Mouse (Mus musculus) forebrain, embryonic 16.5 days (tissue): ENCODE data around the gene Uqcrfs1. TPM values are rescaled to one million over a fixed set of nuclear protein-coding genes. Genes with fewer than 3 reads are reported as not detected.
A peak's percentile ranks its signal among the peaks of the same experiment; 100 is the strongest.

Source experiments
- ATAC-seq: fragments of 200-750 bp; cut with Nextera tagmentation; 2 replicates; pipeline ENCODE4 v1.8.0; 2017; ENCODE audit warnings: mild to moderate bottlenecking, moderate library complexity
- H3K27ac ChIP-seq: fragments of 300-500 bp; sonication (generic); 2 replicates; pipeline ENCODE4 v1.5.1; 2014; ENCODE audit warnings: low read length, control low read depth
- H3K27me3 ChIP-seq: fragments of 300-500 bp; sonication (generic); replicated peaks from 2 replicates; pipeline ENCODE4 v1.6.1; 2014; ENCODE audit warnings: low read length; ENCODE audit not compliant: control insufficient read depth, insufficient read depth
- H3K36me3 ChIP-seq: fragments of 300-500 bp; sonication (generic); 2 replicates; pipeline ENCODE4 v1.6.1; 2014; ENCODE audit not compliant: control insufficient read depth, insufficient read depth
- H3K4me1 ChIP-seq: fragments of 300-500 bp; sonication (generic); replicated peaks from 2 replicates; pipeline ENCODE4 v1.6.1; 2014; ENCODE audit warnings: low read length; ENCODE audit not compliant: control insufficient read depth, insufficient read depth
- H3K4me2 ChIP-seq: fragments of 300-500 bp; sonication (generic); 2 replicates; pipeline ENCODE4 v1.6.1; 2014; ENCODE audit warnings: mild to moderate bottlenecking, low read length, control low read depth
- H3K4me3 ChIP-seq: fragments of 300-500 bp; sonication (generic); replicated peaks from 2 replicates; pipeline ENCODE4 v1.5.1; 2014; ENCODE audit warnings: mild to moderate bottlenecking, low read length, control low read depth
- H3K9ac ChIP-seq: fragments of 300-500 bp; sonication (generic); replicated peaks from 2 replicates; pipeline ENCODE4 v1.6.1; 2014; ENCODE audit warnings: low read depth, low read length, control low read depth
- H3K9me3 ChIP-seq: fragments of 300-500 bp; sonication (generic); 2 replicates; pipeline ENCODE4 v1.6.1; 2016; ENCODE audit warnings: low read length; ENCODE audit not compliant: control insufficient read depth
- WGBS: fragments of 180-500 bp; shearing (Covaris S2); extraction: QIAGEN DNeasy Blood & Tissue Kit; methylation state at CpG from one replicate; pipeline ENCODE4 v1.1.7; 2014; 5-methylcytosine and 5-hydroxymethylcytosine counted together
- polyA plus RNA-seq: library from polyadenylated mRNA; unstranded; fragments of >200 nt; fragmentation: Nextera tagmentation; extraction: Ambion mirVana; gene quantifications from 2 replicates; pipeline ENCODE4 v1.2.1, GENCODE M21; 2015

The Uqcrfs1 gene
- polyA plus RNA-seq, 1 experiment from 2014 or later = 227 TPM

GRCm38 (mm10) chr13:30560603-30561002 is 15.4 kb upstream of the Uqcrfs1 start:
- Histone ChIP-seq H3K27me3 (no peaks in the 10 kb centered on the region), H3K4me1 (no peaks in the 10 kb centered on the region), H3K9me3 (no peaks in the 10 kb centered on the region), H3K9ac (no peak overlapping the region), H3K4me2 (no peak overlapping the region), H3K27ac (no peak overlapping the region), H3K36me3 (no peaks in the 10 kb centered on the region), H3K4me3 (no peak overlapping the region)
- 93% methylated on average over 1 of the region's 1 CpGs for WGBS
- ATAC-seq = no peak

GRCm38 (mm10) chr13:30560052-30560451 is 14.9 kb upstream of the Uqcrfs1 start:
- Histone ChIP-seq H3K27ac (no peak overlapping the region), H3K36me3 (no peaks in the 10 kb centered on the region), H3K4me2 (no peak overlapping the region), H3K9me3 (no peaks in the 10 kb centered on the region), H3K9ac (no peak overlapping the region), H3K27me3 (no peaks in the 10 kb centered on the region), H3K4me1 (no peaks in the 10 kb centered on the region), H3K4me3 (no peak overlapping the region)
- WGBS = 92% methylated on average over 5 of the region's 5 CpGs
- no peak for ATAC-seq

DNA sequence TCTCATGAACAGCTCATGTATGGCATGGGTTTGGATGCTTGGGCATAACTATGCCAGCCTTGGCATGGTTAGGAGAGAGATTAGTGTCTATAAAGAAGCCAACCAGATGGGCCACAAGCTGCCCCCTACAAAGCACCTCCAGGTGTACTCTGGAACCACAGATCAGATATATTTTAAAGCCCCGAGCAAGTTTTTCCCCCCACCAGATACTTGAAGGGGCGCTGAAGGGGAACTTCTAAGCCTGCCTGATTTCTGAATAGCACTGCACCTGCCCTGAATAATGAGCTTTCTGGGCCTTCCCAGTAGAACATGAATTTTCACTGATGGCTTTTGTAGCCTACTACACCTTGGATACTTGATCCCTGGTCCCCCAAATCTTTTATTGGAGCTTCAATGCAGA is 12.6 kb upstream of the Uqcrfs1 start:
- ATAC-seq = no peak
- Histone ChIP-seq H3K27me3 (no peaks in the 10 kb centered on the region), H3K9me3 (no peaks in the 10 kb centered on the region), H3K4me2 (no peak overlapping the region), H3K9ac (no peak overlapping the region), H3K36me3 (no peaks in the 10 kb centered on the region), H3K27ac (no peak overlapping the region), H3K4me1 (no peaks in the 10 kb centered on the region), H3K4me3 (no peak overlapping the region)
- 80% methylated on average over 2 of the region's 2 CpGs for WGBS

DNA sequence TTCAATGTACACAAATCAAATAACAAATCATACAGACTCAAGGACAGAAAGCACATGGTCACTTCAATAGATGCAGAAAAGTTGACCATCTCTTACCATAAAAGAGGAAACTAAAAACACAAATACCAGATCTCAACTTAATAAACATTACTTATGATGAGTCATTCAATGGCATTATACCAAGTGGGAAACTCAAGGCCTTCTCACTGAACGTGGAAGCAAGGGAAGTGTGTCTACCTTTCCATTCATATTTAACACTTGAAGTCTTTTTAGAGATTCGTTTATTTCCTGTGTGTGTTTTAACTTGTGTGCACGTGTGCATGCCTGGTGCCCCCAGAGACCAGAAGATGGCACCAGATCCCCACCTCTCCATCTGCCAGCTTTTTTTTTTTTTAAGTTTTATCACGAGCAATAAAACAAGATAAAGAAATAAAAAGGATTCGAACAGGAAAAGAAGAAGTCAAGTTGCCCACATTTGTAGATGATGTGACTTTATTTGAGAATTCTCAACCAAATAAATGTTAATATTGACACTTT is 8.0 kb upstream of the Uqcrfs1 start:
- Histone ChIP-seq H3K4me1 (no peaks in the 10 kb centered on the region), H3K9me3 (no peaks in the 10 kb centered on the region), H3K27me3 (no peaks in the 10 kb centered on the region), H3K27ac (no peak overlapping the region), H3K4me3 (no peak overlapping the region), H3K4me2 (no peak overlapping the region), H3K9ac (no peak overlapping the region), H3K36me3 (no peaks in the 10 kb centered on the region)
- no peak for ATAC-seq
- 40% methylated on average over 5 of the region's 5 CpGs for WGBS

- Histone ChIP-seq H3K9ac (no peak overlapping the region), H3K9me3 (no peaks in the 10 kb centered on the region), H3K4me3 (no peak overlapping the region), H3K4me1 (peaks cover 5% of the 10 kb centered on the region), H3K4me2 (no peak overlapping the region), H3K27ac (no peak overlapping the region), H3K36me3 (no peaks in the 10 kb centered on the region), H3K27me3 (no peaks in the 10 kb centered on the region)
- WGBS = 87% methylated on average over 5 of the region's 5 CpGs
- ATAC-seq = no peak
Measured at GRCm38 (mm10) chr13:30549339-30549738, 4.2 kb upstream of the Uqcrfs1 start.

DNA sequence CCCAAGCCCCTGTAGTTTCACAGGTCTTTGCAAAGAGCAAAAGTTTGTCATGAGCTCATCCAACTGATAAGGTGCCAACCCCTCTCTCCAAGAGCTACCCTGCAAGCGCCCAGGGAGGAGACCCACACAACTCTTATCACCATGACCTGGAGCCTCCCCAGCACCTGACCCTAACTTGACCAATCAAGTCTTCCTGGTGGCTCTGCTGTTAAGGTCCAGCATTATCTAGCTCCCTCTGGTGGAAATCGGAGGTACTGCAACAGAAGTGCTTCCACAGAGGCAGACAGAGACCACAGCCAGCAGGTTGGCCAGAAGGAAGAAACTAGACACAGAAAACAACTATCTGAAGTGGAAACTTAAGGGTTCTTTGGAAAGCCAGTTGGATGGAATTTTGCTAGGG is 3.7 kb upstream of the Uqcrfs1 start:
- H3K27ac ChIP-seq = no peak overlapping the region

DNA sequence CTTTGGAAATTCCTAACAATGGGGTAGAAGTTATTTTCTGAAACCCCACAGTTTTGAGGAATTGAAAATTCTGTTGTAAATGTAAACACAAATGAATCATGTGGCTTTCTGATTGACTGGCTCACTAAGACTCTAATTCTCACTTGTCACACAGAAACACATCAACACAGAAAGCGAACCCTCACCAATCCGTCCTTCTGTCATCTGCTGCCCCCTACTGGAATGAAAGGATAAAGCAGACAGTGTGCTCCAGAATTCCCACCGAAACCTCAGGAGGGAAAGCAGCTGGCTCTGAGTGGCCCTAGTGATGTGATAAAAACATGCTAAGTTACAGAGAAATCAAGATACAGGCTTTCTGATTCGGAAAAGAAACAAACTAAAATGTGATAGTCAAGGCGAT is 14.4 kb downstream of the Uqcrfs1 start:
- peak; percentile 87 for ATAC-seq

More for the DNA sequence above, 3.7 kb upstream of the Uqcrfs1 start:
- Histone ChIP-seq H3K4me2 (no peak overlapping the region), H3K4me3 (no peak overlapping the region), H3K9me3 (no peaks in the 10 kb centered on the region), H3K27me3 (no peaks in the 10 kb centered on the region), H3K9ac (no peak overlapping the region), H3K36me3 (no peaks in the 10 kb centered on the region), H3K4me1 (peaks cover 10% of the 10 kb centered on the region)
- 25% methylated on average over 2 of the region's 2 CpGs for WGBS
- no peak for ATAC-seq

DNA sequence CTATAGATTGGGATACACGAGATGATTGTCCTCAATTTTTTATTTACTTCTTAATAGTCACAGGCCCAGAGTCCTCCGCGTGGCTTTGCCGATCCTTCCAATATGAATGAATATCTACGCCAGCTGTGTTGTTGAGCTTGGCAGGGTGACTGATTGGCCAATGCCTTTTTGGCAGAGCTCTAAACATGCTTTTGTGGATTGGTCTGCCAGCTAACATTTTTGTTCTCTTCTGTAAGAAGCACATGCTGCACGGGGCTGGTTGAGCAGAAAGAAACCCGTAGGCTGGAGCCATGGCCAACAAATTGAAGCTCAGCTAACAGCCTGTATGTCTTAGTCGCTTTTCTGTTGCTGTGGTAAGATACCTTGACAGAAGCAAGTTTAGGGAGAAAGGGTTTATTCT is 20.2 kb downstream of the Uqcrfs1 start:
- no peaks in the 10 kb centered on the region for H3K36me3 ChIP-seq
- ATAC-seq = peak; percentile 26; the same call in 1 of the 2 replicates
- H3K4me1 ChIP-seq = no peaks in the 10 kb centered on the region
- 70% methylated on average over 8 of the region's 8 CpGs for WGBS
- no peak overlapping the region for H3K4me2 ChIP-seq
- H3K27ac ChIP-seq = no peak overlapping the region
- no peak overlapping the region for H3K4me3 ChIP-seq
- H3K9ac ChIP-seq = no peak overlapping the region
- no peaks in the 10 kb centered on the region for H3K27me3 ChIP-seq
- no peaks in the 10 kb centered on the region for H3K9me3 ChIP-seq

More for the DNA sequence above, 14.4 kb downstream of the Uqcrfs1 start:
- H3K9ac ChIP-seq = no peak overlapping the region
- no peaks in the 10 kb centered on the region for H3K4me1 ChIP-seq
- H3K27ac ChIP-seq = no peak overlapping the region
- 5% methylated on average over 5 of the region's 5 CpGs for WGBS
- H3K36me3 ChIP-seq = no peaks in the 10 kb centered on the region
- H3K4me3 ChIP-seq = no peak overlapping the region
- no peak overlapping the region for H3K4me2 ChIP-seq
- H3K27me3 ChIP-seq = no peaks in the 10 kb centered on the region
- H3K9me3 ChIP-seq = no peaks in the 10 kb centered on the region

GRCm38 (mm10) chr13:30523971-30524370 is 21.2 kb downstream of the Uqcrfs1 start:
- H3K9me3 ChIP-seq = no peaks in the 10 kb centered on the region
- H3K4me2 ChIP-seq = no peak overlapping the region
- H3K27ac ChIP-seq = no peak overlapping the region
- H3K4me1 ChIP-seq = no peaks in the 10 kb centered on the region
- H3K27me3 ChIP-seq = no peaks in the 10 kb centered on the region
- no peak for ATAC-seq
- 86% methylated on average over 9 of the region's 9 CpGs for WGBS
- no peak overlapping the region for H3K9ac ChIP-seq
- H3K4me3 ChIP-seq = no peak overlapping the region
- H3K36me3 ChIP-seq = no peaks in the 10 kb centered on the region
